Mouse (Mus musculus) cerebellum, adult 9-10 months (tissue): ENCODE data around the gene Trim2.

Experiments
- DNase-seq: peaks from one replicate; pipeline ENCODE4 v3.0.0; 2022

Trim2 gene

GRCm38 (mm10) chr3:84128871-84129870, 177.5 kb downstream of the Trim2 start:
- DNase-seq = no peak

GRCm38 (mm10) chr3:84127431-84127830, 179.2 kb downstream of the Trim2 start:
- no peak for DNase-seq

- DNase-seq = no peak
These were observed 180.0 kb downstream of the Trim2 start for GRCm38 (mm10) chr3:84126721-84127120.

GRCm38 (mm10) chr3:84125704-84126289, 180.9 kb downstream of the Trim2 start:
- no peak for DNase-seq

DNA sequence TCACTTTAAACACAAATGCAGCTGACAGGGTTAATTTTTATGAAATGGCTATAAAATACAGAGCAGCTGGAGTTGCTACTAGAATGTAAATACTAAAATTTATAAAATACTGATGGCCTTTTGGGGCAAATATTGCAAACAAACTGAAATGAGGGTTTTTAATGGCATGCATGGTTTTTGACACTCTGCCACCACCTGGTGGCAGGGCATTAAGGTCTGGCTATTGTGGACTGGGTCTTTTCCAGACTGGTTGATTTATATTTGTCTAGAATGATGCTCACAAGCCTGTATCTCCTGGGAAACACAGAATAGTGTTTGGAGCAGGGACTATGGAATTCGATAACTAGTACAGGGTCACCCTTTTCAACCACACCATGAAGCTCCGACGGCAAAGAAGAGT, 183.2 kb downstream of the Trim2 start:
- peak; percentile 4 for DNase-seq

DNA sequence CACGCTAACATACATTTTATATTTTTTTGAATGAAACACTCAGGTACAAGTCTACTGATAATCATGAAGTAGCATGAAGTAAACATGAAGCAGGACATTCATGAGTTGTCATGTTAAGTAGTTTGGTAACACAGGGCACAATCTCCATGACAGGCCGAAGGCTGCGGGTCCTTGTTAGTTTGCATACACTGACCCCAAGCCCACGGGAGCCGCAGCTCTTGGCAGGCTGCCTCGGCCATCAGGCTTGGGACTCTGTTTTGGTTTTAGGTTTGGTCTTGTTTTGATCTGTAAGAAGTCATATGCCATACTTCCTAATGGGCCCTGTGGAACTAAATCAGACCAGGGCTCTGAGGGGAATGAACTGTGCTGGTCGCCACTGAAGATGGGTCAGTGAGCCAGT, 188.0 kb downstream of the Trim2 start:
- DNase-seq = no peak

GRCm38 (mm10) chr3:84118178-84118577, 188.5 kb downstream of the Trim2 start:
- no peak for DNase-seq
